Mouse (Mus musculus) small intestine, adult 2 months (tissue): ENCODE data around the gene Golph3l.

Source experiments
- CTCF ChIP-seq: fragments of 200-500 bp; IDR thresholded peaks from 2 replicates; pipeline ENCODE4 v1.5.1; 2012; ENCODE audit warnings: low read depth, mild to moderate bottlenecking, control low read depth, inconsistent platforms, low read length, moderate library complexity, mixed read lengths; ENCODE audit not compliant: insufficient replicate concordance, insufficient read length; ENCODE audit errors: extremely low read depth
- POLR2A ChIP-seq: fragments of 200-500 bp; IDR thresholded peaks from 2 replicates; pipeline ENCODE4 v1.6.1; 2012; ENCODE audit warnings: low read depth, mild to moderate bottlenecking, control low read depth, inconsistent platforms, low read length, moderate library complexity

GRCm38 (mm10) chr3:95659948-95660347 lies 71.2 kb downstream of the Golph3l start:
- TF ChIP-seq CTCF (no peak), POLR2A (no peak)
